Mouse (Mus musculus) layer of hippocampus, adult 18-20 months (tissue): Measurements from ENCODE around the gene Prm2. TPM values are rescaled to one million over a fixed set of nuclear protein-coding genes. Genes with fewer than 3 reads are reported as not detected.

Experiments used
- total RNA-seq, 2 experiments: library from RNA; stranded (reverse); gene quantifications; 2 replicates each; pipeline ENCODE4 v1.2.3; 2021

Gene Prm2
- total RNA-seq, 2 experiments from 2014 or later, result not detected

Other genes with a start within 250 kb of the Prm2 start
- under 1 TPM; 0.71 to 0.82 TPM for gene Socs1, start 10.6 kb downstream of the Prm2 start, total RNA-seq
- gene Tnp2, start 7.5 kb downstream of the Prm2 start, total RNA-seq, result not detected
- gene Prm3, start 5.2 kb downstream of the Prm2 start, total RNA-seq, result not detected
- gene Prm1, start 9.7 kb upstream of the Prm2 start, total RNA-seq, result not detected
- not detected for gene Gm11172, start 16.8 kb upstream of the Prm2 start, total RNA-seq
- not detected for gene Rmi2, start 38.9 kb upstream of the Prm2 start, total RNA-seq